Mouse (Mus musculus): ENCODE results near the gene Hoxd8.

DNA sequence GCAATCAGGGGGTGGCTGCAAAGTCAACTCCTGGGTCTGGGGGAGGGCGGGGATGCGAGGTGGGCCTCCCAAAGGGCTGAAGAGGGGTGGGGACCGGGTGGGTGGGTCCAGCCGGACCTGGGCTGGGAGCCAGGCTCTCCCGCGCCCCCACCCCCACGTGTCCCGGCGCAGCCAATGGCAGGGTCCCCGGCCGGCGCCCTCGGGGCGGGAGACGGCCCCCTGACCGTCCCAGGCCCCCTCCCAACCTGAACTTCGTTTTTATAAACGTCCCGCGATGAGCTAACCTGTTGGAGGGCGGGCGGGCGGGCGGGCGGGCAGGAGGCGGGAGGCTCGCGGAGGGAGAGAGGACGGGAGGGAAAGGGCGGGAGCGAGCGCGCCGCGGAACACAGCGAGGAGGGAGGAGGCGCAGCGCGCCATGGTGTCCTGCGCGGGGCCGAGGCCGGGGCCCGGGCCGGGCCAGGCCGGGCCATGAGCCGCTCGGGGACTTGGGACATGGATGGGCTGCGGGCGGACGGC, 36.5 kb upstream of the Hoxd8 start, which contains the start of gene Hoxd13:
- TF ChIP-seq POLR2A (IDR thresholded peaks at IDR 0.05; ENCODE audit: control insufficient read depth, extremely low read depth, insufficient read depth, low read length, poor library complexity) (no peak), CTCF (IDR thresholded peaks at IDR 0.05; ENCODE audit: borderline replicate concordance, control insufficient read depth, extremely low read depth, insufficient read depth, low read length, poor library complexity) (no peak)
